Mouse (Mus musculus) urinary bladder, postnatal 4 days (tissue): Measurements from ENCODE around the gene Anapc15-ps.
"Not testable (repeated sequence)": the region's sequence is repeated elsewhere in the genome, so short reads cannot be mapped to it uniquely, and the experiment has no call there.

Experiments
- DNase-seq, 2 experiments: peaks; one replicate each; pipeline ENCODE4 v3.0.0; 2021 to 2022; ENCODE audit warnings: low spot score in 2 of 2

The Anapc15-ps gene

GRCm38 (mm10) chr10:95630726-95631345 is 42.4 kb downstream of the Anapc15-ps start:
- no peak for DNase-seq

- not testable (repeated sequence) for DNase-seq
Observed at GRCm38 (mm10) chr10:95630166-95630565, 43.1 kb downstream of the Anapc15-ps start.

- DNase-seq: no peak
Observed at GRCm38 (mm10) chr10:95628338-95628737, 44.9 kb downstream of the Anapc15-ps start.

- DNase-seq: no peak
Observed at GRCm38 (mm10) chr10:95627381-95627780, 45.9 kb downstream of the Anapc15-ps start.

- no peak for DNase-seq
Observed at GRCm38 (mm10) chr10:95625300-95625699, 48.0 kb downstream of the Anapc15-ps start.

GRCm38 (mm10) chr10:95624007-95624406 is 49.2 kb downstream of the Anapc15-ps start:
- no peak for DNase-seq

- DNase-seq: no peak
Observed at GRCm38 (mm10) chr10:95623518-95623905, 49.7 kb downstream of the Anapc15-ps start.
